ENCODE assay signal across 15 mouse cellular contexts in genomic region chr11:50192278-50192677, GRCm38 (mm10).
"Had no signal": no experiment of that assay in that cellular context is flagged by ENCODE, and none has a peak within 500 bp of the region (broad histone marks: within the 10 kb centered on the region; RNA-seq: fewer than 3 reads in every experiment).

No protein-coding gene starts in this region.

- H3K4me1 ChIP-seq: neural tube, embryonic 15.5 days; stomach, embryonic 15.5 days had no signal

- H3K36me3 ChIP-seq: stomach, embryonic 15.5 days had no signal

- H3K4me2 ChIP-seq: neural tube, embryonic 15.5 days; stomach, embryonic 15.5 days had no signal

- DNase-seq: retina, postnatal 1 day; right cerebral cortex, adult 18-20 months; right cerebral cortex, postnatal 14 days; right cerebral cortex, postnatal 25 days; right cerebral cortex, postnatal 4 days; spleen, adult 18-20 months; thymus, adult 18-20 months; thymus, adult 2 months; thymus, postnatal 14 days; thymus, postnatal 25 days; thymus, postnatal 36 days; thymus, postnatal 4 days had no signal

- H3K27me3 ChIP-seq: neural tube, embryonic 15.5 days; stomach, embryonic 15.5 days had no signal

- H3K9ac ChIP-seq: neural tube, embryonic 15.5 days; stomach, embryonic 15.5 days had no signal

- H3K4me3 ChIP-seq: neural tube, embryonic 15.5 days; stomach, embryonic 15.5 days had no signal

- H3K9me3 ChIP-seq: neural tube, embryonic 15.5 days; stomach, embryonic 15.5 days had no signal

- H3K27ac ChIP-seq: neural tube, embryonic 15.5 days; stomach, embryonic 15.5 days; stomach, postnatal 0 days had no signal
